Mouse (Mus musculus): ENCODE results near the gene Rsph3a. TPM values are rescaled to one million over a fixed set of nuclear protein-coding genes. Genes with fewer than 3 reads are reported as not detected.

Rsph3a gene
- total and polyA plus RNA-seq, 3 experiments = 9.9 to 23.7 (median 17.8) TPM

- no peak overlapping the region for H3K4me2 ChIP-seq (ENCODE audit: insufficient read depth, low read depth, poor library complexity, severe bottlenecking)
- H3K4me3 ChIP-seq (replicated peaks in 1 of 3; ENCODE audit: low read depth in 2 of 3, low read length in 2 of 3, poor library complexity in 1 of 3) = no peak overlapping the region
- H3K79me2 ChIP-seq (replicated peaks; ENCODE audit: control insufficient read depth, extremely low read depth, insufficient read depth, poor library complexity, severe bottlenecking) = no peaks in the 10 kb centered on the region
- in situ Hi-C loops (cut with MboI; ENCODE audit: low pct_ligation_motif_present, low pct_unique_long_range_greater_than_20kb, low sequenced_read_pairs) = no loop called here
- H3K9me3 ChIP-seq (replicated peaks; ENCODE audit: low read length) = peaks cover 4% of the 10 kb centered on the region
- dilution Hi-C loops (cut with MboI; ENCODE audit: extremely low pct_ligation_motif_present, extremely low pct_unique_long_range_greater_than_20kb, low sequenced_read_pairs) = no loop called here
- H3K4me1 ChIP-seq (ENCODE audit: control insufficient read depth in 1 of 2, insufficient read depth in 2 of 2) = peaks cover 6 to 29% of the 10 kb centered on the region in 2 experiments; a peak in 3 of 4 replicates
- no peak overlapping the region for H3K27ac ChIP-seq (ENCODE audit: insufficient read depth, low read depth)
- H3K27me3 ChIP-seq (replicated peaks) = no peaks in the 10 kb centered on the region
- TF ChIP-seq KAT2A (IDR thresholded peaks at IDR 0.05; ENCODE audit: insufficient replicate concordance, low read length) = no peak
- no peak for TF ChIP-seq MEF2A (IDR thresholded peaks at IDR 0.05; ENCODE audit: borderline replicate concordance, low read depth, low read length)
- no peak for TF ChIP-seq GABPA (IDR thresholded peaks at IDR 0.05; ENCODE audit: insufficient replicate concordance, low read depth, low read length)
- TF ChIP-seq MYC (IDR thresholded peaks at IDR 0.05; ENCODE audit: low read depth, low read length) = no peak
- TF ChIP-seq NRF1 (IDR thresholded peaks at IDR 0.05; ENCODE audit: low read depth, low read length) = no peak
- TF ChIP-seq HCFC1 (IDR thresholded peaks at IDR 0.05; ENCODE audit: low read depth, low read length) = no peak
- no peak for TF ChIP-seq TCF12 (IDR thresholded peaks at IDR 0.05; ENCODE audit: low read depth, low read length)
- TF ChIP-seq JUND (conservative IDR thresholded peaks at IDR 0.05; ENCODE audit: low read depth, low read length) = no peak
- no peak for TF ChIP-seq USF1 (IDR thresholded peaks at IDR 0.05; ENCODE audit: low read depth, low read length)
- no peak for TF ChIP-seq UBTF (IDR thresholded peaks at IDR 0.05; ENCODE audit: low read depth, low read length)
- no peak for TF ChIP-seq CHD2 (IDR thresholded peaks at IDR 0.05; ENCODE audit: low read length)
- TF ChIP-seq TBP (conservative IDR thresholded peaks at IDR 0.05; ENCODE audit: low read depth, low read length) = no peak
- TF ChIP-seq ZNF384 (IDR thresholded peaks at IDR 0.05; ENCODE audit: low read depth, low read length) = no peak
- no peak for TF ChIP-seq SMC3 (IDR thresholded peaks at IDR 0.05; ENCODE audit: low read depth, low read length)
- no peak for TF ChIP-seq ELF1 (IDR thresholded peaks at IDR 0.05; ENCODE audit: low read depth, low read length)
- TF ChIP-seq RAD21 (IDR thresholded peaks at IDR 0.05; ENCODE audit: low read depth, low read length) = no peak
- TF ChIP-seq ZMIZ1 (IDR thresholded peaks at IDR 0.05; ENCODE audit: low read depth, low read length) = no peak
- TF ChIP-seq CTCF (conservative IDR thresholded peaks at IDR 0.05 in 1 of 2, IDR thresholded peaks at IDR 0.05 in 1 of 2; ENCODE audit: low read depth in 2 of 2, low read length in 2 of 2) = no peak
- no peak for TF ChIP-seq CHD1 (IDR thresholded peaks at IDR 0.05; ENCODE audit: low read depth, low read length)
- no peak for TF ChIP-seq MAX (IDR thresholded peaks at IDR 0.05; ENCODE audit: low read length)
- H3K36me3 ChIP-seq (replicated peaks in 1 of 2; ENCODE audit: control insufficient read depth in 1 of 2, insufficient read depth in 1 of 2, low read length in 1 of 2) = no peaks in the 10 kb centered on the region
- DNase-seq (ENCODE audit: extremely low read depth) = no peak
- peak overlapping the region; percentile 19; the same call in 1 of the 2 replicates for H3K9ac ChIP-seq (ENCODE audit: insufficient read depth, low read depth)
These were observed 39.3 kb upstream of the Rsph3a start for GRCm38 (mm10) chr17:7905936-7906685.

All from CH12.LX (cell line).